Mouse (Mus musculus) left cerebral cortex, postnatal 25 days (tissue): ENCODE measurements around the gene Qrfp. TPM values are rescaled to one million over a fixed set of nuclear protein-coding genes. Genes with fewer than 3 reads are reported as not detected.

Experiments
- DNase-seq, 2 experiments: peaks; one replicate each; pipeline ENCODE4 v3.0.0; 2022; ENCODE audit warnings: low spot score in 2 of 2, mixed read lengths in 1 of 2
- intact Hi-C: fragments of 180-260 bp; cut with DNase I; formaldehyde crosslinking; loops from one replicate; pipeline ENCODE4 v1.15.1; 2025
- total RNA-seq, 2 experiments: library from RNA; stranded (reverse); gene quantifications; 2 replicates each; pipeline ENCODE4 v1.2.3; 2021

Gene Qrfp
- total RNA-seq, 2 experiments from 2014 or later: not detected

DNA sequence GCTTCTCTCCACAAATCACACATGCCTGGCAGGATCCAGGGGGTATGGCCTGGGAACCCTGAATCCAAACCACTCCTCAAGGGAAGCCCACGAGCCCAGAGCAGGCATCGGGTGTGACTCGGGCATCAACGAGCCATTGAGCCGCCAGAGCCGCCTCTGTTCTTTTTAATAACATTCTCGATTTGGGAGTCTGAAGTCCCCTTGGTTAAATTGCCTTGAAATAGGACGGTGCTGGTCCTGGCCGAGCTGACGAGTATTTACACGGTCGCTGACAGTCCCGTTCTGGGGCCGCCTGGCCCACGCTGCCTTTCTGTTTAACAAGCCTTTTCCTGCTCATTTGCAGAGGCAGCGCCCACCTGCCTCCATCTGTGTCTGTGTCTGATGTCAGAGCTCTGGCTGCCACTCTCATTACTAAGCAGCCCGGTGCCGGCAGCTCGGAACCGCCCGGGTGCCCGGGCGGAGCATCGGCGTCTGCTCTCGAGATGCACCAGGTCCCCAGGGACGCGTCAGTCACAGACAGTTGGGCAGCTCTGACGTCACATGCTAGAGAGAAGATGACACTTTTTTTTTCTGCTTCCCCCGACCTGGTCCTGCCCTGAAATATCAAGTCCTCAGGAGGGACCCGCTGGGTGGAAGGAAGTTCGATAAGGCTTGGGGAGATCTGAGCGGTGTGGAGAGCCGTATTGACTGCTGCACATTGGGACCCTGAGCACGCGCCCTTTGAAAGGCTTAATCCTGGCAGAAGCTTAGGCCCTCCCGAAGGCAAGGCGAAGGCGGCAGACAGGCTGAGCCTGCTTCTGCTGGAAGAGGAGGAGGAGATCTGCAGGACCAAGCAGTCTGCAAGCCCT lies 12.4 kb upstream of the Qrfp start:
- intact Hi-C loops: no loop called here

DNA sequence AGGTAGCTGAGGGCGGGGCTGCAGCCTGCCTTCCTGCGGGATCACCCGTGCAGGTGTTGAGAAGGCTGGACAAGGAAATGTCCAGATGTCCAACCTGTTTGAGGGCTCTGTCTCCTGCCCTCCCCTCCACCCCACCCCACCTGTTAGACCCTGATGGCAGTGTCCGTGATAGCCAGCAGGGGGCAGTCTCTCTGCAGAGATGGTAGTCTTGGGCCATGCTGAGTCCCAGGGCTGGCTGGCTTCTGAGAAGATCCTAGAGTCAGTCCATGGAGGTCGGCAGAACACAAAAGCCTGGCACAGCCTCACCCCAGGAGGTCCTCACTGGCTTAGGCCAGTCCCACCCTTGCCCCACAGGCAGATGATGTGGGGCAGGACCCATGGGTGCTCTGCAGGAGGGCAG lies 5.0 kb upstream of the Qrfp start:
- intact Hi-C loops: loop anchor here (1.0 to 2.0 kb wide), 2 partner anchors 69 to 98 kb away; no protein-coding TSS in a partner anchor
- DNase-seq: peak; percentile 60 to 64

More for the DNA sequence above, 12.4 kb upstream of the Qrfp start:
- peak; percentile 77 to 94 for DNase-seq

GRCm38 (mm10) chr2:31814699-31815098 lies 4.3 kb upstream of the Qrfp start:
- intact Hi-C loops: loop anchor here (1.0 to 2.0 kb wide), 2 partner anchors 70 to 99 kb away; no protein-coding TSS in a partner anchor
- peak; percentile 50 to 83 for DNase-seq

- intact Hi-C loops: loop anchor here (2.0 kb wide), 1 partner anchor 71 kb away; no protein-coding TSS in a partner anchor
- no peak for DNase-seq
Observed at GRCm38 (mm10) chr2:31813641-31814040, 3.3 kb upstream of the Qrfp start.

DNA sequence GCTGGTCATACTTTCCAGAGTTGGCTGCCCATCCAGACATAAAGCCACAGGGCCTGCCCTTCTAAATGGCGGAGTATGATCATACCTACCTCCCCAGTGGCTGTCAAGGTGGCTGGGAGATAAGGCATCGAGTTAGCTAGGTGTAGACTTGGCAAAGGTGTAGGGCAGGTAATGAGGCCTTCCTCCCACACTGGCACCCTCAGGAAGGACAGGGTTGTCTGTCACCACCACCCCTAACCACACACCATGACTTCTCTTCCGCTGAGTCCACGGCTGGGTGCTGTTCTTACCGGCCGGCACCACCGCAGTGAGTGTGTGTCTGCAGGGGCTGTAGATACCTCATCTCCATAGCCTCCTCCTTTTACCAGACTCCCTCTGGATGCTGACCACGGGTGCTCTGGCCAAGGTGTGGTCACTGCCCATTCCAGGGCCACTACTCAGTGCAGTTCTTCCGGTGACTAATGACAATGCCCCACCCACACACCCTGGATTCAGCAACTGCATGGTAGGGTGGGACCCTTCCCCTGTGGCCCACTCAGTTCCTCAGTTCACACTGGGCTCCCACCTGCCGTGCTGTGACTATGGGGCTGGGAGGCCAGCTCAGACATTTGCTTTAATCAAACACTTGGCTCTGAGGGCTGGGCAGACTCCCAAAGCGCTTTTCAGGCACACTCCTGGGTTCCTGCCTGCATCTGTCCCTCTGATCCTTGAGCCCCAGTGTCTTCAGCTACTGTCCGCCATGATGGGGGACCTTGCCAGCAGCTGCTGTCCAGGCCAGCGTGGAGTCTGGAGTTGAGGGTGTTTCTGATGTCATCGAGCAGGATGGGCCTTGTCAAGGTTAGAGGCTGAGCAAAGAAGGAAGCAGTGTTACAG lies 942 bp upstream of the Qrfp start:
- intact Hi-C loops: no loop called here
- no peak for DNase-seq

GRCm38 (mm10) chr2:31809358-31809740 lies 1.0 kb downstream of the Qrfp start:
- no peak for DNase-seq
- intact Hi-C loops: no loop called here

DNA sequence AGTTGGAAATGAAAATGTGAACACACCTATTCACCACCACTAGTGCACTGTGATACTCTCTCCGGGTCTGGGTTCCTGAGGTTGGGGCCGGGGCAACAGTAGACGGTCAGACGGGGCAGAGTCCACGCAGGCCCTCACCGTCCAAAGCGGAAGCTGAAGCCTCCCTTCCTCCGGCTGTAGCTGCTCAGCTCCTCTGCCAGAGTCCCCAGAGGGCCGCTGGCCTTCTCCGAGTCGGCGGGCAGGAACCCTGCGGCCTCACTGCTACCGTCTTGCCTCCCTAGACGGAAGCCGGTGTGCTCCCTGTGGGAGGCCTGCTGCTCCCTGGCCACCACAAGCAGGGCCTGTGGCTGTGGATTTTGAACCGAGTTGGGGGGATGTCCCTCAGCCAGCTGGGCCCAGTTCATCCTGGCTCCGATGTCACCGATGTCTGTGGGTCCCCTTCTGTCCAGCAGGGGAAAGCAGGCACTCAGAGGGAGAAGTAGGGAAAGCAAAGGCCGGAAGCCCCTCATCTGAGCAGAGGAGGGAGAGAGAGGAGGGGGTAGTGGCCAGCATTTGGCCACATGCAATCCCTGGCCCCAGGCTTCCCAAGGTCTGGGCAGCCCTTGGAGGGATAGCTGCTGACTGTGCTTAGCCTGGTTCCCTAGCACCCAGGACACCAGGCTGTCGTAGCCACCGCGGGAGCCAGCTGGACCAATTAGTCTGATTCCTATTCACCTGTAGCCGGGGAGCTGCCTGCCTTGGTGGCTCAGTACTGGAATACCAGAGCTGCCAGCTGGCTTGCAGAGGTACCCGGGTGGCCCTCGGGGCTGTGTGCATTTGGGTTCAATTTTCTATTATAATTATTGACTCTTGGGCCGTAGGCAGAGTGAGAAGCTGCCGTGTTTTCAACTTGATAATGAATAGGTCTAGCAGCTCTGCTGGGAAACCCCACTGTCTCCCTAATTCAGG lies 1.7 kb downstream of the Qrfp start:
- no peak for DNase-seq
- intact Hi-C loops: no loop called here

DNA sequence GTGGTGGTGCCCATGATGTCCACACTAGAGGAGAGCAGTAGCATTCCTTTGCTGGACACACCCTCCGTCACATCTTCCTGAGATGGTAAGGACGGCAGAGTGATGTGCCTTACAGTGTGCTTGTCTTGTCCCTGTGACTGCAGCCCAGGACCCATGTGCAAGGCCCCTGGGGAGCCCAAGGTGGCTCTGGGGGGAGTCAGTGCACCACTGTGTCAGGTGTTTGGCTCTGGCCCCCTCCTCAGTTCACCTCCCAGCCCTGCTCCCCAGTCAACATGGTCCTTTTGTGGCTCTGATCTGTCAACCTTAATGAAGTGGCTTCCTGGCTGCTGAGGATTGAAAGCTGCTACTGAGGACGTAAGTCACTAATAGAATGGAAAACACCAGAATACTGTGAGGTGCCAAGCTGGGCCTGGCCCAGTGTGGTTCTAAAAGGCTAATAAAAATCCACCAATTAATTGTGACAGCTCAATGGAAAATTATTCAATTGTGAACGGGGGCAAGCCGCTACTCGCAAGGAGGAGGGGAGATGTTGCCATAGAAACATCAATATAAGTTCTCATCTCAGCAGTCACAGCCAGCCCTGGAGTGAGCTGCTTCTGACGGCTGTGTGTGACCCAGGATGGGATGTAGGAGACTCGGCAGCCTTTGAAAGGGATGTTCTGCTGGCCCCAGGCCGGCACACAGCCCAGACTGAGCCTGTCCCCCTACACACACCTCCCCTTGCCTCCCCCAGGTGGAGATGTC lies 3.6 kb downstream of the Qrfp start:
- DNase-seq: no peak
- intact Hi-C loops: no loop called here

- DNase-seq: no peak
- intact Hi-C loops: no loop called here
Observed at GRCm38 (mm10) chr2:31803480-31803879, 6.9 kb downstream of the Qrfp start.

GRCm38 (mm10) chr2:31802811-31803210 lies 7.6 kb downstream of the Qrfp start:
- intact Hi-C loops: no loop called here
- DNase-seq: no peak

DNA sequence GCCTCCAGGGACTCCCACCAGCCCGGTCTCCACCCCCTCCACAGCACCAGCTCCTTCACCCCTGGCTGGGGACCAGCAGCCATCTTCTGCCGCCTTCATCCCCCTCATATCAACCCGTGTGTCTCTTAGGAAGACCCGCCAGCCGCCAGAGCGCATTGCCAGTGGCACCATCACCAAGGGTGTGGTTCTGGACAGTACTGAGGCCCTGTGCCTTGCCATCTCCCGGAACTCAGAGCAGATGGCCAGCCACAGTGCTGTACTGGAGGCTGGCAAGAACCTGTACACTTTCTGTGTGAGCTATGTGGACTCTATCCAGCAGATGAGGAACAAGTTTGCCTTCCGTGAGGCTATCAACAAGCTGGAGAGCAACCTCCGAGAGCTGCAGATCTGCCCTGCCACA lies 9.0 kb downstream of the Qrfp start:
- DNase-seq: no peak
- intact Hi-C loops: no loop called here

DNA sequence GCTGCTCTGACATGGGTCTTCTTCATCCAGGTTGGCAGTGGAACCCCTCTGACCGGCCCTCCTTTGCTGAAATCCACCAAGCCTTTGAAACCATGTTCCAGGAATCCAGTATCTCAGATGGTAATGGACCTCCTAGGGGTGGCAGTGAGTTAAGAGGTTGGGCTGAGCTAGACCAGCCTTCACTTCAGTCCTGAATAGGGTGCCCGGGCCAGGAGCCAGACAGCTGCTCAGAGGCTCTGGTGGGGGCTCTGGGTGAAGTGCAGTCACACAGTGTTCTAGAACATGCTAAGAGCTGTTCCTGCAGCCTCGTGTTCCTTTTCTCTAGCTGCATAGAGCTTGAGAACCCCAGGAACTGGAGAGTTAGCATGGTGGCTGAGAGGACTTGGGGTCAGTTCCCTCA lies 13.4 kb downstream of the Qrfp start:
- no peak for DNase-seq
- intact Hi-C loops: no loop called here

- no peak for DNase-seq
- intact Hi-C loops: no loop called here
Observed at GRCm38 (mm10) chr2:31792611-31793010, 17.8 kb downstream of the Qrfp start.

DNA sequence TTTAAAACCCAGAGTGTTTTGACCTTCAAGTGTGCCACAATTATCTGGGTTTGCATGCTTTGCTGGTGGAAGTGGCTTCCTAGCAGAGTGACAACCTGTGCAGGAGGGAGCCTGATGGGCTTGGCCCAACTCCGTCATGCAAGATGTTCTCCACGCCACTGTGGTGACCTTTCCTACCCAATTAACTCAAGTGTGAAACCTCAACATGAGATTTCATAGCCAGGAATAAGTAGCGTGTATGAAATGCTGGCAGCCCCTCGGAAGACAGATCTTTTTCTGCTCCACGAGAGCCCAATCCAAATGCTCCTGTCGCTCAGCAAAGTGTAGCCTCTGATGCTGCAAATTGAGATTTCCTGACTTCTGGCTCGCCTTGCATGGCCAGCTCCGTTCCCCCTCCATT lies 19.1 kb downstream of the Qrfp start:
- intact Hi-C loops: no loop called here

DNA sequence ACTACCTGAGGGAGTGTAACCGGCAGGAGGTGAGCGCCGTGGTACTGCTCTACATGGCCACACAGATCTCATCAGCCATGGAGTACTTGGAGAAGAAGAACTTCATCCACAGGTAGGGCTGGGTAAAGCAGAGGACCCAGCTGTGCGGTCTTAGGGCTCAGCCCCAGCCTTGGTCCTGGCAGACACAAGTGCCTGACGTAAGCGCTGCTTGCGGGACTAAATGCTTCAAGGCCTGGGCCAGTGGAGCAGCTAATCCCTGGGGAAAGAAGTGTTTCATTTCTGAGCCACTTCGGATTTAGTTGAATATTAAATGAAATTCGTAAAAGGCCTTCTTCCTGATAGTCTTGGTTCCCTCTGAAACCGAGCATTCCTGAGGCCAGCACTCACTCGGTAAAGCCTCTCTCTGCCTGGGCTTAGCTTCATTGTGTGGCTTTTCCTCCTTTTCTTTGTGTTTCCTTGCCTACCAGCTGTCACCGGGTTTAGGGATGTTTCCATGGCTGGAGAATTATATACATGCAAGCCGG lies 19.6 kb downstream of the Qrfp start:
- no peak for DNase-seq
- intact Hi-C loops: no loop called here

More for the DNA sequence above, 19.1 kb downstream of the Qrfp start:
- DNase-seq: no peak

- intact Hi-C loops: loop anchor here (5.0 kb wide), 1 partner anchor 307 kb away; no protein-coding TSS in a partner anchor
- no peak for DNase-seq
Observed at GRCm38 (mm10) chr2:31789215-31789614, 21.2 kb downstream of the Qrfp start.

DNA sequence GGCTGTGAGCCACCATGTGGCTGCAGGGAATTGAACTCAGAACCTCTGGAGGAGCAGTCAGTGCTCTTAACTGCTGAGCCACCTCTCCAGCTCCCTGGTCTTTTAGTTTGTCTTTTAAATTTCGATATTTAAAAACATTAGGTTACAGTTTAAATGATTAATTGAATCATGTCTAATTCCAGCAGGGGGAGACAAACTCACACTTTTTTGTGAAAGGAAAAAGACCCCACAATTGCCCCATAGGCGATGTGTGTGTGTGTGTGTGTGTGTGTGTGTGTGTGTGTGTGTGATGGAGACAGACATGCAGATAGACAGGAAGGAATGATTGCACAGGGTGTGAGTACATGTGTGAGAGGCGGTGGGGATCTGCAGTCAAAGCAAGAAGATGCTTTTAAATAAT lies 22.2 kb downstream of the Qrfp start:
- DNase-seq: no peak
- intact Hi-C loops: loop anchor here (5.0 kb wide), 1 partner anchor 306 kb away; no protein-coding TSS in a partner anchor

DNA sequence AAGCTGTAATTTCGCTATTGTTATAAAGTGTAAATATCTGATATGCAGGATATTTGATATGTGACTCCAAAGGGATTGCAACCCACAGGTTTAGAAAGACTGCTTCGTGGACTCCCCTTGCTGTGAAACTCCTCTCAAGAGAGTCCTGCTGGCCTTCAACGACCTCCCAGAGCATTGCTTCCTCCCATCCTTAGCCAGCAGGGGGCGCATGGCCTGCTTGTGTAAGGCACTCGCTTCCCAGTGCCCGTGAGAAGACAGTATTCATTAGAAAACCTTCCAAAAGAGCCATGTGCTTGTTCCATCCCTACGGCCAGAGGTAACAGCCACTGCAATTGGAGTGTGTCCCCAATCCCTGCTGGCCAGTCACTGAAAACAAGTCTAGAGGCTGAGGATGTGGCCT lies 23.4 kb downstream of the Qrfp start:
- intact Hi-C loops: loop anchor here (2.0 to 5.0 kb wide), 2 partner anchors 98 to 305 kb away; no protein-coding TSS in a partner anchor
- peak; percentile 70 to 74 for DNase-seq
